Mouse (Mus musculus) heart, embryonic 12.5 days (tissue): Measurements from ENCODE around the gene Olfr1238. TPM values are rescaled to one million over a fixed set of nuclear protein-coding genes. Genes with fewer than 3 reads are reported as not detected.

Experiments
- ATAC-seq: fragments of 200-750 bp; cut with Nextera tagmentation; 2 replicates; pipeline ENCODE4 v1.8.0; 2017; ENCODE audit warnings: moderate TSS enrichment, moderate library complexity; ENCODE audit not compliant: insufficient number of reproducible peaks, low FRiP score
- H3K27ac ChIP-seq: fragments of 300-500 bp; sonication (generic); 2 replicates; pipeline ENCODE4 v1.5.1; 2016; ENCODE audit warnings: mild to moderate bottlenecking, moderate library complexity; ENCODE audit not compliant: poor library complexity, severe bottlenecking
- H3K27me3 ChIP-seq: fragments of 300-500 bp; sonication (generic); replicated peaks from 2 replicates; pipeline ENCODE4 v1.6.1; 2016; ENCODE audit warnings: mild to moderate bottlenecking, moderate library complexity
- H3K36me3 ChIP-seq: fragments of 300-500 bp; sonication (generic); 2 replicates; pipeline ENCODE4 v1.6.1; 2016; ENCODE audit warnings: mild to moderate bottlenecking, moderate library complexity
- H3K4me1 ChIP-seq: fragments of 300-500 bp; sonication (generic); replicated peaks from 2 replicates; pipeline ENCODE4 v1.6.1; 2016; ENCODE audit warnings: mild to moderate bottlenecking
- H3K4me2 ChIP-seq: fragments of 300-500 bp; sonication (generic); 2 replicates; pipeline ENCODE4 v1.6.1; 2016; ENCODE audit warnings: mild to moderate bottlenecking, moderate library complexity
- H3K4me3 ChIP-seq: fragments of 300-500 bp; sonication (generic); 2 replicates; pipeline ENCODE4 v1.5.1; 2016; ENCODE audit warnings: mild to moderate bottlenecking
- H3K9ac ChIP-seq: fragments of 300-500 bp; sonication (generic); 2 replicates; pipeline ENCODE4 v1.6.1; 2016; ENCODE audit warnings: mild to moderate bottlenecking, moderate library complexity
- H3K9me3 ChIP-seq: fragments of 300-500 bp; sonication (generic); replicated peaks from 2 replicates; pipeline ENCODE4 v1.6.1; 2016; ENCODE audit warnings: mild to moderate bottlenecking, moderate library complexity
- WGBS: fragments of 180-500 bp; shearing (Covaris S2); methylation state at CpG from one replicate; pipeline ENCODE4 v1.1.7; 2016; 5-methylcytosine and 5-hydroxymethylcytosine counted together
- polyA plus RNA-seq: library from polyadenylated mRNA; unstranded; fragments of >200 nt; fragmentation: Nextera tagmentation; extraction: Ambion mirVana; gene quantifications from 2 replicates; pipeline ENCODE4 v1.2.1, GENCODE M21; 2016

Olfr1238 gene
- not detected in 2 replicates for polyA plus RNA-seq

- 85% methylated on average over 2 of the region's 2 CpGs for WGBS
- no peaks in the 10 kb centered on the region for H3K4me1 ChIP-seq
Measured at GRCm38 (mm10) chr2:89409576-89409975, at the start of gene Olfr1238. Gene Olfr1238 (minus strand): TSS chr2:89409676.

GRCm38 (mm10) chr2:89442900-89443299 is 33.4 kb upstream of the Olfr1238 start, which contains the start of gene Olfr1240:
Gene Olfr1240 (minus strand): TSS chr2:89443000.
- Histone ChIP-seq H3K9me3 (no peaks in the 10 kb centered on the region), H3K27ac (no peak within 1 kb of the TSS), H3K4me3 (no peak within 1 kb of the TSS), H3K4me1 (no peaks in the 10 kb centered on the region), H3K36me3 (no peaks in the 10 kb centered on the region), H3K27me3 (no peaks in the 10 kb centered on the region), H3K9ac (no peak within 1 kb of the TSS), H3K4me2 (no peak within 1 kb of the TSS)
- ATAC-seq, result no peak
- 72% methylated on average over 3 of the region's 3 CpGs for WGBS

More at GRCm38 (mm10) chr2:89409576-89409975, at the start of gene Olfr1238:
- ATAC-seq, result no peak
- H3K27me3 ChIP-seq, result no peaks in the 10 kb centered on the region
- no peak within 1 kb of the TSS for H3K4me3 ChIP-seq
- no peak within 1 kb of the TSS for H3K27ac ChIP-seq
- no peak within 1 kb of the TSS for H3K9ac ChIP-seq
- no peaks in the 10 kb centered on the region for H3K36me3 ChIP-seq
- H3K9me3 ChIP-seq, result no peaks in the 10 kb centered on the region
- H3K4me2 ChIP-seq, result no peak within 1 kb of the TSS

GRCm38 (mm10) chr2:89420307-89420706 is 10.8 kb upstream of the Olfr1238 start, which contains the start of gene Olfr1239:
Gene Olfr1239 (minus strand): TSS chr2:89420407.
- Histone ChIP-seq H3K36me3 (no peaks in the 10 kb centered on the region), H3K4me2 (no peak within 1 kb of the TSS), H3K4me3 (no peak within 1 kb of the TSS), H3K9me3 (no peaks in the 10 kb centered on the region), H3K4me1 (no peaks in the 10 kb centered on the region), H3K27ac (no peak within 1 kb of the TSS), H3K9ac (no peak within 1 kb of the TSS), H3K27me3 (no peaks in the 10 kb centered on the region)
- no peak for ATAC-seq
- WGBS, result 92% methylated on average over 2 of the region's 2 CpGs

GRCm38 (mm10) chr2:89414557-89414956 is 5.1 kb upstream of the Olfr1238 start:
- Histone ChIP-seq H3K27me3 (no peaks in the 10 kb centered on the region), H3K4me1 (no peaks in the 10 kb centered on the region), H3K36me3 (no peaks in the 10 kb centered on the region), H3K4me3 (no peak overlapping the region), H3K4me2 (no peak overlapping the region), H3K27ac (no peak overlapping the region), H3K9ac (no peak overlapping the region), H3K9me3 (no peaks in the 10 kb centered on the region)
- WGBS, result 93% methylated on average over 1 of the region's 1 CpGs
- ATAC-seq, result no peak

- ATAC-seq, result no peak
- no peaks in the 10 kb centered on the region for H3K27me3 ChIP-seq
- H3K27ac ChIP-seq, result no peak overlapping the region
- no peaks in the 10 kb centered on the region for H3K9me3 ChIP-seq
- no peaks in the 10 kb centered on the region for H3K4me1 ChIP-seq
- WGBS, result 69% methylated on average over 1 of the region's 1 CpGs
- H3K9ac ChIP-seq, result no peak overlapping the region
- no peak overlapping the region for H3K4me3 ChIP-seq
- H3K36me3 ChIP-seq, result no peaks in the 10 kb centered on the region
- no peak overlapping the region for H3K4me2 ChIP-seq
Measured at GRCm38 (mm10) chr2:89400882-89401281, 8.6 kb downstream of the Olfr1238 start.

GRCm38 (mm10) chr2:89364765-89365164 is 44.7 kb downstream of the Olfr1238 start, which contains the start of gene Olfr1234:
Gene Olfr1234 (minus strand): TSS chr2:89364865.
- Histone ChIP-seq H3K4me2 (no peak within 1 kb of the TSS), H3K9ac (no peak within 1 kb of the TSS), H3K4me1 (no peaks in the 10 kb centered on the region), H3K36me3 (no peaks in the 10 kb centered on the region), H3K4me3 (no peak within 1 kb of the TSS), H3K27ac (no peak within 1 kb of the TSS), H3K27me3 (no peaks in the 10 kb centered on the region), H3K9me3 (no peaks in the 10 kb centered on the region)
- ATAC-seq, result no peak
- 78% methylated on average over 4 of the region's 4 CpGs for WGBS

Other genes starting within 250 kb of the Olfr1238 start
- gene Olfr1224-ps1, start 245.6 kb downstream of the Olfr1238 start, polyA plus RNA-seq, result not detected in 2 replicates
- gene Olfr1225, start 235.0 kb downstream of the Olfr1238 start, polyA plus RNA-seq, result not detected in 2 replicates
- not detected in 2 replicates for gene Olfr1226, start 209.6 kb downstream of the Olfr1238 start, polyA plus RNA-seq
- gene Olfr1228, start 155.6 kb downstream of the Olfr1238 start, polyA plus RNA-seq, result not detected in 2 replicates
- gene Olfr1229, start 121.7 kb downstream of the Olfr1238 start, polyA plus RNA-seq, result not detected in 2 replicates
- gene Olfr1230, start 112.4 kb downstream of the Olfr1238 start, polyA plus RNA-seq, result not detected in 2 replicates
- not detected in 2 replicates for gene Olfr1231, start 102.6 kb downstream of the Olfr1238 start, polyA plus RNA-seq
- not detected in 2 replicates for gene Olfr1232, start 80.0 kb downstream of the Olfr1238 start, polyA plus RNA-seq
- not detected in 2 replicates for gene Olfr1233, start 67.3 kb downstream of the Olfr1238 start, polyA plus RNA-seq
- gene Olfr1234, start 44.8 kb downstream of the Olfr1238 start, polyA plus RNA-seq, result not detected in 2 replicates
- not detected in 2 replicates for gene Olfr1239, start 10.7 kb upstream of the Olfr1238 start, polyA plus RNA-seq
- not detected in 2 replicates for gene Olfr1240, start 33.3 kb upstream of the Olfr1238 start, polyA plus RNA-seq
- gene Olfr1241, start 77.5 kb upstream of the Olfr1238 start, polyA plus RNA-seq, result not detected in 2 replicates
- not detected in 2 replicates for gene Olfr1242, start 88.7 kb upstream of the Olfr1238 start, polyA plus RNA-seq
- not detected in 2 replicates for gene Olfr1243, start 121.8 kb upstream of the Olfr1238 start, polyA plus RNA-seq
- not detected in 2 replicates for gene Olfr1245, start 168.8 kb upstream of the Olfr1238 start, polyA plus RNA-seq
- not detected in 2 replicates for gene Olfr1246, start 183.5 kb upstream of the Olfr1238 start, polyA plus RNA-seq
- not detected in 2 replicates for gene Olfr1247, start 204.5 kb upstream of the Olfr1238 start, polyA plus RNA-seq
- not detected in 2 replicates for gene Olfr1248, start 208.6 kb upstream of the Olfr1238 start, polyA plus RNA-seq
- gene Olfr1249, start 225.3 kb upstream of the Olfr1238 start, polyA plus RNA-seq, result not detected in 2 replicates